Mouse (Mus musculus): ENCODE results near the gene Mnx1.
A peak's percentile ranks its signal among the peaks of the same experiment; 100 is the strongest.
"Not testable (repeated sequence)": the region's sequence is repeated elsewhere in the genome, so short reads cannot be mapped to it uniquely, and the experiment has no call there.

Mnx1 gene

GRCm38 (mm10) chr5:29468351-29469065 is 9.8 kb downstream of the Mnx1 start:
- no peak for DNase-seq (ENCODE audit: low spot score)

GRCm38 (mm10) chr5:29467489-29468350 is 10.6 kb downstream of the Mnx1 start:
- DNase-seq (ENCODE audit: low spot score), result no peak

GRCm38 (mm10) chr5:29462943-29463686 is 15.2 kb downstream of the Mnx1 start:
- no peak for DNase-seq (ENCODE audit: low spot score)

DNA sequence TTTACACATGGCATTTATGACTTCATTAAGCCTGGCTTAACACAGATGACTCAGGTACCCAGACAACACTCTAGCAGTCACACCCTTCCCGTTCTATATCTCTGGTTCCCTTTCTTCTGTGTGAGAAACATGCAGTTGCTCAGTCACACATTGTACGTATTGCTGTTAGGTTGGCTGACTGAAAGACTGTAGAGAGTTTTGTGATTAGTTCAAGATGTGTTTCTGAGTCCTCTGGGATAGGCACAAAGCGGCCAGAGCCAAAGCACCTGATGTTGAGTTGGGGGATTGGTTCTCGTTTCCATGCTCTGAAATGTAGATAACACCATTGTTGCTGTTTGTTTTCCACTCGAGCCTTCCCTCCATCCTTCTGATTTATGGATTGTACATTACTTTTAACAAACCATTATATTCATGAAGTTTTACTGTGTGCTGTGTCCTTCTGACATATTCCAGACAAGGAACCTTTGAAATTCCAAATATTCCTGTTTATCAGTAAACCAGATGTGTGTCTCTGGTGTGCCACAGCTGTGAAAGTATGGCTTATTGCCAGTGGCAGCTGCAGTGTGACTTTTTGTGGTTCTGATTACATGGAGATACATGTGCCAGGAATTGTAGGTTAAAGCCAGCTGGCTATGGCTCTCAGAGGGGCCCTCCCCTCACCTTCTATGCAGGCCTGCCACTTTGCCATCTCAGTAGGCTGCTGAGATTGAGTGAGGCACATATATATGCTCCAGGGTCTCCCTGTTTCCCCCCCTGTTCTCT is 21.2 kb downstream of the Mnx1 start:
- DNase-seq (ENCODE audit: low spot score), result no peak

DNA sequence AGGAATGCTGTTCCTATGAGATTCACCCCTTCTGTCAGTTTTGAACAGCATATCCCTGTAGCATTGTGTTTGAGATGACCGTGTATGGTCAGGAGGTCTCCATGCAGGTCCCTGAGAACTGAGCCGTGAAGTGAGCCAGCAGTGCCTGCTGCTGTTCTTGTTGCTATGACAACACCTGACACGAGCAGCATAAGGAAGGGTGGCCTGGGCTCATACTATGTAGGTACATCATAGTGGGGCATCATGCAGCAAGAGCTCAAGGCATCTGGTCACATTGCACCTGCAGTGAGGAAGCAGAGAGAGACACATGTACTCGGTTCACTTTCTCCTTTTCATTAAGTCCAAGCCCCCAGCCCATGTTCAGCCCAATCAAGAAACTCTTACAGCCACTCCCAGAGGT is 25.9 kb downstream of the Mnx1 start:
- no peak for DNase-seq (ENCODE audit: low spot score)

GRCm38 (mm10) chr5:29445275-29445674 is 33.0 kb downstream of the Mnx1 start:
- DNase-seq (ENCODE audit: low spot score), result no peak

- DNase-seq (ENCODE audit: low spot score), result not testable (repeated sequence)
Observed at GRCm38 (mm10) chr5:29436728-29437127, 41.5 kb downstream of the Mnx1 start.

DNA sequence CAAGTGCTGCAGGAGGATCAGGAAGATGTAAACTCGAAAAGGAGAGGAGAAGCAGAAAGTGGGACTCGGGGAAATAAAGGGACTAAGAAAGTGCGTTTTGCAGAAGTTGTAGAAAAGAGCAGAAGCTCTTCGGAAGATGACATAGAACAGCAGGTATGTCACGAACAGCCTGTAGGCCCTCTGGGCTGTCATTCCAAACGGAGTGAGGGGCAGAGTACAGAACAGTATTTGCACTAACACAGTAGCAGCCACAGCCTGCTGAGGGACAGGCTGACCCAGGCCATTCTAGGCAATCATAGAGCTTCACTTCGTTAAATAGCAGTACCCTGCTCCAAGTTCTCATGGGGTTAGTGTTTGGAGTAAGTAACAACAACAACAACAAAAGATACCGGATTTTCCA is 42.8 kb downstream of the Mnx1 start:
- DNase-seq (ENCODE audit: low spot score), result no peak

- DNase-seq (ENCODE audit: low spot score), result peak; percentile 37
Observed at GRCm38 (mm10) chr5:29434872-29435358, 43.4 kb downstream of the Mnx1 start.

DNA sequence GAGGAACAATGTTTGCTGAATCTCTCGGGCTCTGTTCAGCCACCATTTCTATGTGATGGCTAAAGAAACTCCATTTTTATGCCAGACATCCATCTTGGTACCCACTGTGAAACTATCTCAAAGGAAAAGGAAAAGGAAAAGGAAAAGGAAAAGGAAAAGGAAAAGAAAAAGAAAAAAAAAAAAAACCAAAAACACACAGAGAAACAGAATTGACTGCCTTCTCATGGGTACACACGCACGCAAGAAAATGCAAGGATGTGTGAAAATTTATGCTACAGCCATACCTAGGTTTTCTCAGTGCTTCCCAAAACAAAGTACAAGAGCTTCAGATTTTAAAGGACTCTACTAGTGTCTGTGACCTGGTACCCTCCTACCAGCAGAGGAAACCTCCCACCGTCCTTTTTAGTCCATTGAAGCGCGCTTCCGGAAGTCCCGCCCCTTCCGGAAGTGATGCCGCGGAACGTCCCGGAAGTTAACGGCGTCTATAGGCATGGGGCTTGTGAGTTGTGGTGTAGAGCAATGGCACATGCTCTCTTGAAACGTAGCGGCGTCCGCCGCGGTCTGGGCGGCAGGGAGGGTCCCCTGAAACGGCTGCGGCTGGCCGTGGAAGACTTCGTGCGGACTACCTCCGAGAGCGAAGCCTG is 43.9 kb downstream of the Mnx1 start, which contains the start of gene Nom1:
Nom1 (plus strand) TSS at position 437 of the 644 bp plus-strand sequence.
- peak; percentile 88 for DNase-seq (ENCODE audit: low spot score)

- DNase-seq (ENCODE audit: low spot score), result not testable (repeated sequence)
Observed at GRCm38 (mm10) chr5:29423330-29423729, 54.9 kb downstream of the Mnx1 start.
